Mouse (Mus musculus): Measurements from ENCODE around the gene Card10. TPM values are rescaled to one million over a fixed set of nuclear protein-coding genes. Genes with fewer than 3 reads are reported as not detected.

Gene Card10
- polyA plus RNA-seq, 1 experiment from 2014 or later, result 3.3 TPM

GRCm38 (mm10) chr15:78780908-78781307, 21.9 kb downstream of the Card10 start:
- Histone ChIP-seq H3K9me3 (no peaks in the 10 kb centered on the region), H3K27ac (no peak overlapping the region), H3K4me1 (replicated peaks) (peaks cover 2% of the 10 kb centered on the region), H3K4me2 (no peak overlapping the region), H3K4me3 (replicated peaks) (no peak overlapping the region), H3K27me3 (peaks cover 43% of the 10 kb centered on the region), H3K9ac (replicated peaks) (no peak overlapping the region), H3K36me3 (no peaks in the 10 kb centered on the region)
- ATAC-seq (ENCODE audit: insufficient number of reproducible peaks, insufficient read depth, low FRiP score, low TSS enrichment, low read depth), result no peak
- WGBS, result 74% methylated on average over 7 of the region's 7 CpGs

GRCm38 (mm10) chr15:78780359-78780758, 22.5 kb downstream of the Card10 start:
- WGBS, result 93% methylated on average over 14 of the region's 14 CpGs

GRCm38 (mm10) chr15:78779690-78780089, 23.2 kb downstream of the Card10 start:
- Histone ChIP-seq H3K36me3 (no peaks in the 10 kb centered on the region), H3K9ac (replicated peaks) (no peak overlapping the region), H3K27ac (no peak overlapping the region), H3K4me2 (no peak overlapping the region), H3K9me3 (no peaks in the 10 kb centered on the region), H3K4me1 (replicated peaks) (no peaks in the 10 kb centered on the region), H3K4me3 (replicated peaks) (no peak overlapping the region), H3K27me3 (peaks cover 32% of the 10 kb centered on the region)
- 90% methylated on average over 5 of the region's 5 CpGs for WGBS
- no peak for ATAC-seq (ENCODE audit: insufficient number of reproducible peaks, insufficient read depth, low FRiP score, low TSS enrichment, low read depth)

More at GRCm38 (mm10) chr15:78780359-78780758, 22.5 kb downstream of the Card10 start:
- H3K27me3 ChIP-seq, result peaks cover 39% of the 10 kb centered on the region
- no peaks in the 10 kb centered on the region for H3K9me3 ChIP-seq
- ATAC-seq (ENCODE audit: insufficient number of reproducible peaks, insufficient read depth, low FRiP score, low TSS enrichment, low read depth), result no peak
- H3K4me3 ChIP-seq (replicated peaks), result no peak overlapping the region
- H3K4me1 ChIP-seq (replicated peaks), result no peaks in the 10 kb centered on the region
- H3K36me3 ChIP-seq, result no peaks in the 10 kb centered on the region
- no peak overlapping the region for H3K9ac ChIP-seq (replicated peaks)
- H3K27ac ChIP-seq, result no peak overlapping the region
- H3K4me2 ChIP-seq, result no peak overlapping the region

GRCm38 (mm10) chr15:78779253-78779652, 23.6 kb downstream of the Card10 start:
- Histone ChIP-seq H3K4me2 (no peak overlapping the region), H3K4me1 (replicated peaks) (no peaks in the 10 kb centered on the region), H3K4me3 (replicated peaks) (no peak overlapping the region), H3K36me3 (no peaks in the 10 kb centered on the region), H3K9ac (replicated peaks) (no peak overlapping the region), H3K27ac (no peak overlapping the region), H3K27me3 (peaks cover 27% of the 10 kb centered on the region), H3K9me3 (no peaks in the 10 kb centered on the region)
- ATAC-seq (ENCODE audit: insufficient number of reproducible peaks, insufficient read depth, low FRiP score, low TSS enrichment, low read depth), result no peak
- WGBS, result 78% methylated on average over 8 of the region's 8 CpGs

- H3K36me3 ChIP-seq, result no peaks in the 10 kb centered on the region
- H3K4me2 ChIP-seq, result no peak overlapping the region
- 58% methylated on average over 13 of the region's 15 CpGs for WGBS
- no peak overlapping the region for H3K27ac ChIP-seq
- peaks cover 30% of the 10 kb centered on the region for H3K27me3 ChIP-seq
- no peaks in the 10 kb centered on the region for H3K9me3 ChIP-seq
- no peak overlapping the region for H3K4me3 ChIP-seq (replicated peaks)
- ATAC-seq (ENCODE audit: insufficient number of reproducible peaks, insufficient read depth, low FRiP score, low TSS enrichment, low read depth), result no peak
- peaks cover 3% of the 10 kb centered on the region for H3K4me1 ChIP-seq (replicated peaks)
- no peak overlapping the region for H3K9ac ChIP-seq (replicated peaks)
Measured at GRCm38 (mm10) chr15:78778077-78778870, 24.6 kb downstream of the Card10 start.

GRCm38 (mm10) chr15:78773290-78773729, 29.5 kb downstream of the Card10 start, which contains the start of gene Mfng:
Gene Mfng (minus strand): TSS chr15:78773475.
- peak; percentile 48 for ATAC-seq (ENCODE audit: insufficient number of reproducible peaks, insufficient read depth, low FRiP score, low TSS enrichment, low read depth)
- peaks cover 25% of the 10 kb centered on the region for H3K4me1 ChIP-seq (replicated peaks)
- 0 out of 2 replicates have a peak within 1 kb of the TSS, but pooled peaks have one; percentile 8 for H3K9ac ChIP-seq (replicated peaks)
- H3K4me2 ChIP-seq, result peak within 1 kb of the TSS; percentile 35
- H3K9me3 ChIP-seq, result 0 out of 2 replicates have a peak, but pooled peaks cover 4% of the 10 kb centered on the region
- H3K4me3 ChIP-seq (replicated peaks), result peak within 1 kb of the TSS; percentile 16
- no peaks in the 10 kb centered on the region for H3K36me3 ChIP-seq
- H3K27me3 ChIP-seq, result peaks cover 35% of the 10 kb centered on the region
- WGBS, result 2% methylated on average over 11 of the region's 11 CpGs
- H3K27ac ChIP-seq, result no peak within 1 kb of the TSS

- H3K27ac ChIP-seq, result no peak overlapping the region
Measured at GRCm38 (mm10) chr15:78772856-78773255, 30.0 kb downstream of the Card10 start.

GRCm38 (mm10) chr15:78772368-78772763, 30.5 kb downstream of the Card10 start:
- Histone ChIP-seq H3K9me3 (0 out of 2 replicates have a peak, but pooled peaks cover 4% of the 10 kb centered on the region), H3K27me3 (peaks cover 32% of the 10 kb centered on the region), H3K4me2 (no peak overlapping the region), H3K9ac (replicated peaks) (no peak overlapping the region), H3K36me3 (no peaks in the 10 kb centered on the region), H3K4me1 (replicated peaks) (peaks cover 25% of the 10 kb centered on the region), H3K27ac (no peak overlapping the region), H3K4me3 (replicated peaks) (peak overlapping the region; percentile 16; the same call in 1 of the 2 replicates)
- 53% methylated on average over 4 of the region's 4 CpGs for WGBS
- ATAC-seq (ENCODE audit: insufficient number of reproducible peaks, insufficient read depth, low FRiP score, low TSS enrichment, low read depth), result no peak

More at GRCm38 (mm10) chr15:78772856-78773255, 30.0 kb downstream of the Card10 start:
- Histone ChIP-seq H3K4me2 (peak overlapping the region; percentile 35), H3K9ac (replicated peaks) (0 out of 2 replicates have a peak overlapping the region, but pooled peaks have one; percentile 8), H3K4me1 (replicated peaks) (peaks cover 25% of the 10 kb centered on the region), H3K27me3 (peaks cover 34% of the 10 kb centered on the region), H3K36me3 (no peaks in the 10 kb centered on the region), H3K9me3 (0 out of 2 replicates have a peak, but pooled peaks cover 4% of the 10 kb centered on the region), H3K4me3 (replicated peaks) (peak overlapping the region; percentile 16)
- 41% methylated on average over 14 of the region's 14 CpGs for WGBS
- ATAC-seq (ENCODE audit: insufficient number of reproducible peaks, insufficient read depth, low FRiP score, low TSS enrichment, low read depth), result 0 out of 2 replicates have a peak, but pooled peaks have one; percentile 2

- no peak for ATAC-seq (ENCODE audit: insufficient number of reproducible peaks, insufficient read depth, low FRiP score, low TSS enrichment, low read depth)
- peaks cover 25% of the 10 kb centered on the region for H3K4me1 ChIP-seq (replicated peaks)
- peak overlapping the region; percentile 20; the same call in 1 of the 2 replicates for H3K27ac ChIP-seq
- peaks cover 32% of the 10 kb centered on the region for H3K27me3 ChIP-seq
- WGBS, result 59% methylated on average over 19 of the region's 19 CpGs
- H3K9me3 ChIP-seq, result 0 out of 2 replicates have a peak, but pooled peaks cover 4% of the 10 kb centered on the region
- H3K4me2 ChIP-seq, result no peak overlapping the region
- H3K36me3 ChIP-seq, result no peaks in the 10 kb centered on the region
- peak overlapping the region; percentile 37; the same call in 1 of the 2 replicates for H3K9ac ChIP-seq (replicated peaks)
- no peak overlapping the region; the same call in 1 of the 2 replicates for H3K4me3 ChIP-seq (replicated peaks)
Measured at GRCm38 (mm10) chr15:78771531-78772367, 31.1 kb downstream of the Card10 start.

GRCm38 (mm10) chr15:78770983-78771355, 31.9 kb downstream of the Card10 start:
- no peak for ATAC-seq (ENCODE audit: insufficient number of reproducible peaks, insufficient read depth, low FRiP score, low TSS enrichment, low read depth)
- Histone ChIP-seq H3K27ac (0 out of 2 replicates have a peak overlapping the region, but pooled peaks have one; percentile 20), H3K4me1 (replicated peaks) (peaks cover 25% of the 10 kb centered on the region), H3K4me2 (no peak overlapping the region), H3K9me3 (0 out of 2 replicates have a peak, but pooled peaks cover 4% of the 10 kb centered on the region), H3K9ac (replicated peaks) (no peak overlapping the region), H3K4me3 (replicated peaks) (no peak overlapping the region; the same call in 1 of the 2 replicates), H3K27me3 (peaks cover 32% of the 10 kb centered on the region), H3K36me3 (no peaks in the 10 kb centered on the region)
- WGBS, result 59% methylated on average over 5 of the region's 5 CpGs
